Mouse (Mus musculus) hindbrain, postnatal 0 days (tissue): ENCODE results near the gene Tenm2. TPM values are rescaled to one million over a fixed set of nuclear protein-coding genes. Genes with fewer than 3 reads are reported as not detected.
A peak's percentile ranks its signal among the peaks of the same experiment; 100 is the strongest.

ENCODE experiments used
- ATAC-seq: fragments of 200-750 bp; cut with Nextera tagmentation; 2 replicates; pipeline ENCODE4 v1.8.0; 2017; ENCODE audit warnings: mild to moderate bottlenecking, moderate TSS enrichment, moderate library complexity
- DNase-seq: peaks from one replicate; pipeline ENCODE4 v3.0.0-alpha.2; 2015; ENCODE audit warnings: low spot score
- H3K27ac ChIP-seq: fragments of 300-500 bp; sonication (generic); 2 replicates; pipeline ENCODE4 v1.5.1; 2014; ENCODE audit warnings: mild to moderate bottlenecking
- H3K27me3 ChIP-seq: fragments of 300-500 bp; sonication (generic); 2 replicates; pipeline ENCODE4 v1.6.1; 2014; ENCODE audit warnings: low read length, mixed read lengths; ENCODE audit not compliant: insufficient read depth
- H3K36me3 ChIP-seq: fragments of 300-500 bp; sonication (generic); 2 replicates; pipeline ENCODE4 v1.6.1; 2014; ENCODE audit warnings: low read length, mixed read lengths; ENCODE audit not compliant: insufficient read depth
- H3K4me1 ChIP-seq: fragments of 300-500 bp; sonication (generic); 2 replicates; pipeline ENCODE4 v1.6.1; 2014; ENCODE audit warnings: antibody characterized with exemption, low read length, mixed read lengths; ENCODE audit not compliant: insufficient read depth
- H3K4me2 ChIP-seq: fragments of 300-500 bp; sonication (generic); 2 replicates; pipeline ENCODE4 v1.6.1; 2014; ENCODE audit warnings: low read depth, mild to moderate bottlenecking, low read length, moderate library complexity, mixed read lengths
- H3K4me3 ChIP-seq: fragments of 300-500 bp; sonication (generic); 2 replicates; pipeline ENCODE4 v1.5.1; 2014; ENCODE audit warnings: low read length
- H3K9ac ChIP-seq: fragments of 300-500 bp; sonication (generic); replicated peaks from 2 replicates; pipeline ENCODE4 v1.6.1; 2014; ENCODE audit warnings: mild to moderate bottlenecking, low read length, moderate library complexity, mixed read lengths
- H3K9me3 ChIP-seq: fragments of 300-500 bp; sonication (generic); 2 replicates; pipeline ENCODE4 v1.6.1; 2016; ENCODE audit warnings: low read length, mixed read lengths
- CTCF ChIP-seq: IDR thresholded peaks from 2 replicates; pipeline ENCODE4 v1.5.1; 2016; ENCODE audit warnings: antibody characterized with exemption, control low read depth, low read depth
- WGBS: fragments of 180-500 bp; shearing (Covaris S2); extraction: QIAGEN DNeasy Blood & Tissue Kit; methylation state at CpG from one replicate; pipeline ENCODE4 v1.1.7; 2014; 5-methylcytosine and 5-hydroxymethylcytosine counted together
- polyA plus RNA-seq: library from polyadenylated mRNA; unstranded; fragments of >200 nt; fragmentation: Nextera tagmentation; extraction: Ambion mirVana; gene quantifications from 2 replicates; pipeline ENCODE4 v1.2.1, GENCODE M21; 2015
- total RNA-seq: library from RNA; depleted of rRNA; stranded (reverse); fragments of >200 nt; gene quantifications from 2 replicates; pipeline ENCODE4 v1.2.3, GENCODE M21; 2014

The Tenm2 gene
- total and polyA plus RNA-seq, 2 experiments from 2014 or later: 30.1 to 78.0 TPM

- Histone ChIP-seq H3K27ac (peak overlapping the region; percentile 84), H3K4me1 (no peaks in the 10 kb centered on the region), H3K4me3 (peak overlapping the region; percentile 54), H3K9me3 (no peaks in the 10 kb centered on the region), H3K36me3 (no peaks in the 10 kb centered on the region), H3K9ac (peak overlapping the region; percentile 63), H3K4me2 (peak overlapping the region; percentile 72), H3K27me3 (no peaks in the 10 kb centered on the region)
- DNase-seq (peak; percentile 70), ATAC-seq (peak; percentile 68; the same call in 1 of the 2 replicates)
- no peak for TF ChIP-seq CTCF
- WGBS: 3% methylated on average over 10 of the region's 10 CpGs
These were observed 557.7 kb downstream of the Tenm2 start for GRCm38 (mm10) chr11:36678057-36678396.

- under 1% methylated on average over 23 of the region's 23 CpGs for WGBS
These were observed 558.3 kb downstream of the Tenm2 start for GRCm38 (mm10) chr11:36677321-36678056.

GRCm38 (mm10) chr11:36676446-36677284 is 559.1 kb downstream of the Tenm2 start:
- Histone ChIP-seq H3K4me3 (peak overlapping the region; percentile 54), H3K9me3 (no peaks in the 10 kb centered on the region), H3K36me3 (no peaks in the 10 kb centered on the region), H3K4me2 (peak overlapping the region; percentile 72), H3K9ac (peak overlapping the region; percentile 63), H3K27ac (peak overlapping the region; percentile 84), H3K27me3 (no peaks in the 10 kb centered on the region), H3K4me1 (no peaks in the 10 kb centered on the region)
- no peak for TF ChIP-seq CTCF
- no peak for ATAC-seq
- 12% methylated on average over 16 of the region's 16 CpGs for WGBS
- peak; percentile 49 for DNase-seq

More at GRCm38 (mm10) chr11:36677321-36678056, 558.3 kb downstream of the Tenm2 start:
- H3K27ac ChIP-seq: peak overlapping the region; percentile 84
- DNase-seq (peak; percentile 88), ATAC-seq (peak; percentile 93)
- H3K4me3 ChIP-seq: peak overlapping the region; percentile 54
- H3K36me3 ChIP-seq: no peaks in the 10 kb centered on the region
- peak overlapping the region; percentile 72 for H3K4me2 ChIP-seq
- peak overlapping the region; percentile 63 for H3K9ac ChIP-seq
- H3K27me3 ChIP-seq: no peaks in the 10 kb centered on the region
- TF ChIP-seq CTCF: peak; percentile 35
- no peaks in the 10 kb centered on the region for H3K4me1 ChIP-seq
- H3K9me3 ChIP-seq: no peaks in the 10 kb centered on the region

GRCm38 (mm10) chr11:36674902-36675422 is 560.8 kb downstream of the Tenm2 start:
- TF ChIP-seq CTCF: peak; percentile 51
- H3K4me1 ChIP-seq: no peaks in the 10 kb centered on the region
- peak overlapping the region; percentile 72 for H3K4me2 ChIP-seq
- ATAC-seq: no peak
- H3K9ac ChIP-seq: no peak overlapping the region; the same call in 1 of the 2 replicates
- peak overlapping the region; percentile 54 for H3K4me3 ChIP-seq
- peak overlapping the region; percentile 84; the same call in 1 of the 2 replicates for H3K27ac ChIP-seq
- no peaks in the 10 kb centered on the region for H3K9me3 ChIP-seq
- 77% methylated on average over 4 of the region's 4 CpGs for WGBS
- peak; percentile 62 for DNase-seq
- H3K36me3 ChIP-seq: no peaks in the 10 kb centered on the region
- no peaks in the 10 kb centered on the region for H3K27me3 ChIP-seq

- Histone ChIP-seq H3K9me3 (no peaks in the 10 kb centered on the region), H3K4me2 (peak overlapping the region; percentile 72), H3K9ac (peak overlapping the region; percentile 28; the same call in 1 of the 2 replicates), H3K27me3 (no peaks in the 10 kb centered on the region), H3K4me1 (no peaks in the 10 kb centered on the region), H3K36me3 (no peaks in the 10 kb centered on the region), H3K4me3 (peak overlapping the region; percentile 54; the same call in 1 of the 2 replicates), H3K27ac (no peak overlapping the region)
- WGBS: 48% methylated on average over 5 of the region's 5 CpGs
- DNase-seq (peak; percentile 38), ATAC-seq (no peak)
- TF ChIP-seq CTCF: no peak
These were observed 561.6 kb downstream of the Tenm2 start for GRCm38 (mm10) chr11:36674141-36674540.

GRCm38 (mm10) chr11:36671196-36671595 is 564.6 kb downstream of the Tenm2 start:
- H3K4me3 ChIP-seq: no peak overlapping the region
- no peak overlapping the region for H3K9ac ChIP-seq
- no peak for DNase-seq
- no peak for TF ChIP-seq CTCF
- H3K4me1 ChIP-seq: no peaks in the 10 kb centered on the region
- H3K27ac ChIP-seq: no peak overlapping the region
- H3K27me3 ChIP-seq: no peaks in the 10 kb centered on the region
- no peaks in the 10 kb centered on the region for H3K9me3 ChIP-seq
- H3K4me2 ChIP-seq: no peak overlapping the region; the same call in 1 of the 2 replicates
- WGBS: 62% methylated on average over 9 of the region's 9 CpGs
- no peaks in the 10 kb centered on the region for H3K36me3 ChIP-seq
- ATAC-seq: no peak
